Mouse (Mus musculus) c-Kit-positive CD71-negative TER-119-negative erythroid progenitor cells, embryonic 14.5 days (primary cell): ENCODE data around the gene Ercc8.

ENCODE experiments used
- DNase-seq: peaks from one replicate; pipeline ENCODE4 v3.0.0-alpha.2; 2013; ENCODE audit warnings: low read depth

The Ercc8 gene

DNA sequence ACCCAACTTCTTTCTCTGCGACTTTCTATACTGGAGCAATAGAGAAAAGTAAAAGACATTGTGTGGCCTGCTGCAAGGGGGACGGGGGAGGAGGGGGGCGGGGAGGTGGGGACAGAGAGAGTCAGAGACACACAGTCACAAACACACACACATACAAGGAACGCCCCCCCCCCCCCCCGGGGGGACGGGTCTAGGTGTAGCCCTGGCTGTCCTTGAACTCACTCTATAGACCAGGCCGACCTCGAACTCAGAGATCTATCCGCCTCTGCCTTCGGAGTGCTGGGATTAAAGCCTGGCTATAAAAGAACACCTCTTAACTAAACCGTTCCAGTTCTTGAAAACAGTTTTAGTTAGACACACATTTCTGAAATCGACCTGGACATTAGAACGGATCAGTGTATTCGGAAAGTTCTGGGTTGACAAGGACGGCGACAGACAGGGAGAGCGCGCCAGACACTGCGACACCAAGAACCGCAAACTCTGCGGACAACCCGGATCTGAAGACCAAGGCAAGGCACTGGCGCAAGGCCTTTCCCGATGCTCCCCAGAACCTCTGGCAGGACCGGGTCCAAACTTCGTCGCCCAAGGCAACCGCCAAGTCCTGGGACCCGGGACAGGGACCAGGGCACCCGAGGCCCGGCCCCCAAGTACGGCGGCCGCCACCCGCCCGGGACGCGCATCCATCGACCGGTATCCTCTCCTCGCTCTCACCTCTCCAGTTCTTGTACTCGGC, 633 bp upstream of the Ercc8 start:
- DNase-seq: no peak

DNA sequence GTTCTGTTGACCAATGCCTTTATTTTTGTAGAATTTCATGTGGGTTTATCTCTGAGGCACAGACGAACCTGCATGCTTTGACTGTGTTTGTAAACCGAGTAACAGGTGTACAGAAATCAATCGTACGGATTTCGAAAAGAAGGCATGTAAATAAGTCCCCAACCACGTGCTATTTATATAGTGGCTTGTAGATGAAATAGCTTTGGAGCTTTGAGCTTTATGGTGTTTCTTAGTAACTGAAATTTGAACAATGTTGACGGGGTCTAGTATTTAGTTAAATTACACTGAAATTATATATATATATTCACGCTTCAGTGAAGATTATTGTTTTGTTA, 677 bp downstream of the Ercc8 start:
- no peak for DNase-seq

DNA sequence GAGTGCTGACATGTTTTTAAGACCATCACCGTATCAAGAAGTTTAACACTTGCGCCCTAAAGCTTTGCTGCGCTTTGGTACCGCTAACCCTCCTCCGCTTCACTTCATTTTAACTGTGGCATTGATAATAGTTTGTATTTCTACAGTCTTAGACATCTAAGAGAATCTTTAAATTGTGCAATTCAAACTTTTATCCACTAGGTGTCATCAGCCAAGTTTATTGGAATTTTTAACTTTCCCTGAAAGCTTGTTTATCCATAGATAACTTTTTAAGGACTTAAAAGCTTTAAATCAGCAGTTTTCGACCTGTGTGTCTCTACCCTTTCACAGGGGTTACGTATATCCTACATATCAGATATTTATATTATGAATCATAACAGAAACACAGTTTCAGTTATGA, 1.4 kb downstream of the Ercc8 start:
- DNase-seq: no peak

DNA sequence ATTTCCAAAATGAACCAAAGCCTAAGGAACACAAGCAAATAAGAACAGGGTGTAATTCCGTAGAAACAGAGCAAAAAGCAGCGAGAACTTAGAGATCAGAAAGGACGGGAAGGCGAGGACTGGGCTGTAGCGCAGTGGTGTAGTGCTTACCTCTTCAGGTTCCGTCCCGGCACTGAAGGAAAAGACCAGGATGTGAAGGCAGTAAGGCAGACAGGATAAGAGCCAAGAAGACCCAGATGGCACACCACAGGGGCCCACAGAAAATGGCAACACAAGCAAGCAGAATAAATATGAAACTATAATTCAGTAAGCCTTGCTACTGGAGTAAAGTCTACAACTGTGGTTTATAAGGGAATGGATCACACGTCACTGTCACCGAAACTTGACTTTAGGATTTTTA, 5.4 kb downstream of the Ercc8 start:
- DNase-seq: no peak

DNA sequence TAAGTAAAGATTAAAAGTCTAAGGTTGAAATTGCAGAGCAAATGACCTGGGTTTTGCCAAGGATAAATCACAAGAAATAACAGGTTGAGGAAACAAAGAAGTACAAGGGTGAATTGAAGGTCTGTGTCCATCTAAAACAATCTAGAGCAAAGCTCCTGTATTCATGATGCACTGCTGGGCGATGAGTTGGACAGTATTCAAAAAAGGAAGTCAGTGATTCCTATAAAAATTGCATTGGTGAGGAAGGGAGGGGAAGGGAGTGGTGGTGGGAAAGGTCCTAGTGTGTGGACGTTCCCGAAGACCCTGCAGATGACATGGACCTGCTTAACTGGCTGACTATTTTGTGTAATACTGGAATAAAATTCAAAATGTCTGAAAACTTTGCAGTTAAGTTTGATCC, 6.1 kb downstream of the Ercc8 start:
- DNase-seq: no peak

DNA sequence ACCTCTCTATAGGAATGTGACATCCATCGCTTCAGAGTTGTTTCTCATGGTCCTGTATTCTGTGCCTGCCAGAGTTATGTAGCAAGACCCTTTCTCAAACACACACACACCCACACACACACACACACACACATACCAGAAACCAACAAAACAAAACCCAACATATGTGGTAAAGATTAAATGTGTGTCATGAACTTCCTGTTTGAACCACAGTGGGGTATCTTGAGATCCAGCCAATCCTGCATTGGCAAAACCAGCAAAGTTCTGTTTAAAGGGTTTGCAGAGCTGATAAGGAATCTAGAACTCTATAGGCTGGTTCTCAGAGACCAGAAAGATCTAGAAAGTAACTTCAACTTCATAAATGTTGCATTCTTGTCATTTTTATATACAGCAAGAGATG, 11.5 kb downstream of the Ercc8 start:
- no peak for DNase-seq

DNA sequence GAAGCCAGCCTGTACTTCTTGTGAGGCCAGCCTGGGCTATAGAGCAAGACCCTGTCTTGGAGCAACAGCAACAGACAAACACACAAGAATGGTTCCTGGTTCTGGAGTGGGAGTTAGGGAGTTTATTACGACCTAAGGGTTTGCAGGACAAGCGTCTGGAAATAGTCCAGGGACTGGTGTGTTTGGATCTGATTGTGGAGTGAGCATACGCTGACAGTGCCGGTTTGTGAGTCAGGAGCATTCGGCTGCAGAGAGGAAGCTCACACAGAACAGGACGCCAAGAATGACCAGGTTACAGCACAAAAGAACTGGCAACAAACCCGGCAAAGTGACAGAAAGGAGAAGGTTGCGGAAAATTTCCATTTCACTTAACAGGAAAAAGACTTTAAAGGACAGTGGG, 12.0 kb downstream of the Ercc8 start:
- no peak for DNase-seq

DNA sequence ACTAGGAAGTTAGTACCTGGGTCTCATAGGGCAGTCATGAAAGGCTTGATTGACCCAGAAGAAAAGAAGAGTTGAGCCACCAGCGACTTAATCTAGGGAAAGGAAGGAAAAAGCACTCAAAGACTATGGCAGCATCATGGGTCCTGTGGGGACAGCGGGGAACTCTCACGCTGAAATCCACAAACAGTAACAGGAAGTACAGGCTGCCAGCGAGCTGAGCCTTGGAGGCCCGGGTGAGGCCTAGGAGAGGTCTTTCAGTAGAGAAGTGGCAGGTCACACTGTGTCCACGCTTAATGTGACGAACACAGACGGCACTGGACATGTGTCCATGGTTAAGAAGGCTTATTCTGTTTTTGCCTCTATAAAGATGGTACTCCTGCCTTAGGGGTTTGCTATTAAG, 21.1 kb downstream of the Ercc8 start:
- no peak for DNase-seq

DNA sequence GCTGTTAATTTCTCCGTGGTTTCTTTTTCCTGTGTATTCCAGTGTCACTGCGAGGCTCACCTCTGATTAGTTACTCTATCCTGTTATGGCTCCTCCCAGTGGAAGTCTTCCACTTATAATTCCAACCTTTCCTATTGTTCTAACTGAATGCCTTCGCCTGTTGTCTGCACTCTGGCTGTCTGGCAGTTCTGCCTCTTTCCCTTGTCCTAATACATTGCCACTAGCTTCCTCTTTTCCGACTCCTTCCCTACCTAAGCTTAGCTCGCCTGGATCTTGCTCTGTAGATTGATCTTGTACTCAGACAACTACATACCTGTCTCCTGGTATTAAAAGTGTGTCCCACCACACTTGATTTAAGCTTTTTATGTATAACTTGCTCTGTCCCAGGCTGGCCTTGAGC, 22.3 kb downstream of the Ercc8 start:
- no peak for DNase-seq

DNA sequence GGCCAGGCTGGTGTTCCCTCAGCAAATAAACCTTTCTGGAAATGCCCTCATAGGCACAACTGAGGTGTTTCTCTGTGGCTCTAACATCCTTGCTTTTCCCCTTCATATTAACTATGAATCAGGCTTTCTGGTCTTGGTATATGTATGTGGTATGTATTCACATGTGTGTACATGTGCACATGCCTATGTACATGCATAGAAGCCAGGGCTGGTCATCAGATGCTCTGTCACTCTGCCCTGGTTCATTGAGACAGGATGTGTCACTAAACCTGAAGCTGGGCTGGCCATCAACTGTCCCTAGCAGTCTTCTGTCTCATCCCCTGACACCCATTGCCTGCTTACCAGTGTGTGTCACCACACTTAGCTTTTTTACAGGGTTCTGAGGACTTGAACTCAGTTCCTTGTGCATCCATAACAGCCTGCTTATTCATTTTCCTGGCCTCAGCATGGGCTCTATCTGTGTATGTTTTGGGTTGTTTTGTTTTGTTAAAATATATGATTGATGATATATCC, 26.3 kb downstream of the Ercc8 start:
- DNase-seq: no peak

DNA sequence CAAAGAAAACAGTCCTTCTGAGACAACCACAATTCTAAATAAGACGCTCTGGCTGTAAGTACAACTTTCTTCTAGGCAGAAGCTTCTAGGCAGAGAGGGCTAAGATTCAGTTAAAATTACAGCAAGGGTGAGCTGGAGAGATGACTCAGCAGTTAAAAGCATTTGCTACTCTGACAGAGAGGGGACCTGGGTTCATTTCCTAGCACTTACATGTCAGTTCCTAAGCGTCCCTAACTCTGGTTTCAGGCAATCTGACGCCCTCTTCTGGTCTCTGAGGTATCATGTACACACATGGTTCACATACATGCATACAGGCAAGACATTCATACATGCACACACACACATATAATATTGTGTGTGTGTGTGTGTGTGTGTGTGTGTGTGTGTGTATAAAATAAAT, 27.0 kb downstream of the Ercc8 start:
- DNase-seq: no peak

DNA sequence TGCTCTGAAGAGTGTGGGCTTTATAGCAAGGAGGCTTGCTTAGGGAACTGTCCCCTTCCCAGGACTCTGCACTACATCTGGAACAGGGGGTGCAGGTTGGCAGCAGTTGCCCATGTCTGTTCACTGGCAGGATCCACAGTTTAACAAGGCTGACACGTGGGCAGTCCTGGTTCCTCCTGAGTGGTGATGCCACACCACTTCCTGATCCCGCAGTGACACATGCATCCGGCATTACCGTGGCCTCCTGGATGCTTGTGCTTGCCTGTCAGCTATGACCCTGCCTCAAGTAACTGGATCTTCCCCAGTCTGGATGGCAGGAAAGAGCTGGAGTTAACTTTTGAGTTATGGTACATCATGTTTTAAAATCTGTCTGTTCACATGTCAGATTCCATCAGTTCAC, 29.5 kb downstream of the Ercc8 start:
- no peak for DNase-seq

DNA sequence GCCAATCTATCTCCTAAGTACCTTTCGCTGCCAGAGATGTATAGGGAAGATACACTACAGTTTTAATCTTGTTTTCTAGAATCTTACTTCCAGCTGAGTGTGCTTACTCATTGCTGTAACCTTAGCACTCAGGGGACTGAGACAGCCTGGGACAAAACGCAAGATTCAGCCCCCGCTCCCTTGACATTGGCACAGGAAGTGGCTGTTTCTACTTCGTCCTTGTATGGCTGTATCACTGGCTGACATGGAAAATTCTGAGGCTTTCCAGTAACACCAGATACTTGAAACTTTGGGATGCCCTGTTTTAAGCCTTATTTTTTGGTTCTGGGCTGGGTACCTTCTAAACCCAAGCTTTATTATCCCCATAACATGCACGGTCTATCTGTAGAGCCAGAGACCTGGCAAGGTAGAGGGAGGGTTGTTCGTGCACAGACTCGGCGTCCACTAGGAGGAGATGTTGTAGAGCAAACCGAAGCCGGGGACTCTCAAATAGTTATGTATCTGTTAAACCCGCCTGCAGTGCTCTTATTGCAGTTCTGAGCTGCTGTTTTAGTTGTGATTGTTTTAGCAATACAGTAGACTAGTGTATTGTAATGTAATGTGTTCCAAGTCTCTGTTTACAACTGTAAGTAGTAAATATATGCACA, 32.7 kb downstream of the Ercc8 start:
- DNase-seq: no peak

DNA sequence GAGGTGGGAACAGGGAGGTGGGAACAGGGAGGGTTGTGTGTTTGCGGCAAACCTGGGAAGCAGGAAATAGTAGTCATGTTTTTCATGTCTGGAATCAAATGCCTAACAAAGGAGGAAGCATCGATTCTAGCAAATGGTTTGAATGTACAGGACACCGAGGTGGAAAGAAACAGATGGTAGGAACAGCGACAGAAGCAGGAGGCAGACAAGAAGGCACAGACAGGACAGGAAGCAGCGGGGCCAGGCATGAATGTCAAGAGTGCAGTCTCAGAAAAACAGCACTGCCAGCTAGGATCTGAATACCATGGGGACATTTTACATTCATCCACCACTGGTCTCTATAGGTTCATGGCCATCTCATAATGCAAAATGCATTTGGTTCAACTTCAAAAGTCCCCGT, 36.9 kb downstream of the Ercc8 start:
- DNase-seq: no peak

DNA sequence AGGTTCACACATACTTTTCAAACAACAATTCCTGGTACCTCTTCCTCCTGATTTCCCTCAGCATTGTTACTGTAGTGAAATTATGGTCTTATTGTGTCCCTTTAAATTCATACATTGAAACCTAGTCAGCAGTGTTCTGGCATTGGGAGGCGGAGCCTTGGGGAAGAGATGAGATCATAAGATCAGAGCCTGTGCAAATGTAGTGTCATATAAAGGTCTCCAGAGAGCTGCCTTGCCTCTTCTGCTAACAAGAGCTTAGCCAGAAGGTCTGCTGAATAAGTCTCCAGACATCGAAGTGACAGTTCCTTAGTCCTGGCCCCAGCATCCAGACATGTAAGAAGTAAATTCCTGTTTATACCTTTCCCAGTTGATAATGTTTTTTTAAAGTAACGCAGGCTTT, 46.3 kb downstream of the Ercc8 start:
- DNase-seq: no peak

DNA sequence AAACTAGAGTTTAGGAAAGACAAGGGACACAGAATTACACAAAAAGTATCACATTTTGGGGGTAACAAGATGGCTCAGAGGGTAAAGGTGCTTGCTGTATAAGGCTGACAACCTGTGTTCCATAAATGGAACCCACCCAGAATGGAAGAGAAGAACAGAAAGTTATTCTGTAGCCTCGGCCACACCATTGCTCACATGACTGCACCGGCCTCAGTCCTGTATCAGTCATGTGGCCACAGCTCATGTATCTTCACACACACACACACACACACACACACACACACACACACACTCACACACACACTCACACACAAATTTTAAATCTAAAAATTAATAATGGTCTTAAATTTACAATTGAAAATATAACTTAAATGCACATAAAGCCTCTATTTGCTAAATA, 48.9 kb downstream of the Ercc8 start:
- no peak for DNase-seq

DNA sequence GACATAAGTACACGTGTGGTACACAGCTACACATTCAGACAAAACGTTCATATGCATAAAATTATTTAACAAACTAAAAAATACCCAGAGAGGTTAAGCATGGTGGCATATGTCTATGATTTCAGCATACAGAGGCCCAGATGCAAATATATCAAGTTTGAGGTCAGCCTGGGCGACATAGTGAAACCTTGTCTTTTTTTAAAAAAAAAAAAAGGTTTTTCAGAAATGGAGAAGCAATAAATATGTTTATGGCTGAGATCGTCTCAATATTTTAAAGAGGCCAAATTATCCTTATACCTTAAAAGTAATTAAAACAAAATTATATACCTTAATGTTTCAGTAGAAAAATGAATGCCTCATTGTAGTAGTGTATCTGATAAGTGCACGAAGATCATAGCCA, 49.6 kb downstream of the Ercc8 start:
- no peak for DNase-seq

DNA sequence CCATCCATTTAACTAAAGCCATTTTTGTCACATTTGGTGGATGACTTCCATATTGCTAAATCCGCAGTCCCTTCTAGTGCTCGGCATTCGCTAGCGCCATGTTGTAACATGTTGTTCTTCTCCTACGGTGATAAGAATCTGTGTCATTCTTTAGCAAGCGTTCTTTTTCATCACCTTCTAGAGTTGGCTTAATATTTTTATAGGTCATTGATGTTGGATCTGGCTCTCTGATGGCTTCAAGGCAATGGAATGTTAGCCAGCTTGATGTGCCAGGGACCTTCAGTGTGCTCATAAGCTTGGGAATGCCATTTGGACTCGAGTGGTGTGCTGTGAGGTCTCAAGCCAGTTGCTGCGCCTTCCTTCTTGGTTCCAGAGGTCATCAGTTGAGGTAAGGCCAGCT, 52.4 kb downstream of the Ercc8 start:
- no peak for DNase-seq

DNA sequence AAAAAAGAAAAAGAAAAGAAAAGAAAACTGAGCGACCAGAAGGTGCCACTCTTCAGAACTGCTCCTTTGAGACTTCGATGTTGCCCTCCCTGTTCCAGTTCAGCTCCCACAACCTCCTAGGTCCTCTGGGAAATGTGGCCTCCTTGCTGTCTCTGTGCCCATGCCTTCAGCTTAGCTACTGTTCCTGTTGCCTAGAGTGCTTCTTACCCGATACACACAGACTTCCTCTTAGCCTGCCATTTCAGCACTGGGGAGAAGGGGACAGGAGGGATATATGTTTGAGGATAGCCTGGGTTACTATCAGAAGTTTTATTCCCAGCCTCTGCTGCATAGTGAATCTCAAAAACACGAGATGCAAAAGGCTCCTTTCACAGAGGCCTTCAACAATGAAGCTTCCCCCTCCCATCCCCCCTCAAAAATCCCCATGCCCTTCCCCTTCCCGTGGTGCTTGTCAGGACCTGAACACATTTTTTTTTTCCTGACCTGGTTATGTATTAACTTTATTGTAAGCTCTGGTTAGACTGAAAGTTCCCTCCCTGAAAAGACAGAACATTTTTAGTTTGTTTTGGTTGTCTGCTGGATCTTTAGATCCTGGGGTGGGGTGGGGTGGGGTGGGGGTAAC, 54.0 kb downstream of the Ercc8 start:
- DNase-seq: no peak

DNA sequence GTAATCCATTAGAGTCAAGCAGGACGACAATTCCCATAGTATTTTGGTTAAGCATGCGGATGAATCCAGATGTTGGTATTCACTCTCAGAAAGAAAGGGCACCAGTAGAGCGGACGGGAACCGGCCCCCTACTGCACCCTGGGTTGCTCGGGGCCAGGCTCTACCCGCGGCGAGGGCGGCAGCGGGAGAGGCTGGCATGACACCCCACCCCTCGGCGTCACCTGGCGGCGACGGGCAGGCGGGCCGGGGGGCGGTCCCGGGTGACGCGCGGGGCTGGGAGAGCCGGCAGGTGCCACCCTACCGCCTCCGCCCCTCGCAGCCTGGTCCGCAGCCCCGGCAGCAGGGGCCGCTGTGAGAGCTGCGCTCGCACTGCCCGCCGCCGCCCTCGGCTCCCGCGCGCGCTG, 55.6 kb downstream of the Ercc8 start, which contains the start of gene Elovl7:
Gene Elovl7, plus strand, starts transcription at position 324 of the 404 bp plus-strand sequence.
- peak; percentile 43 for DNase-seq

DNA sequence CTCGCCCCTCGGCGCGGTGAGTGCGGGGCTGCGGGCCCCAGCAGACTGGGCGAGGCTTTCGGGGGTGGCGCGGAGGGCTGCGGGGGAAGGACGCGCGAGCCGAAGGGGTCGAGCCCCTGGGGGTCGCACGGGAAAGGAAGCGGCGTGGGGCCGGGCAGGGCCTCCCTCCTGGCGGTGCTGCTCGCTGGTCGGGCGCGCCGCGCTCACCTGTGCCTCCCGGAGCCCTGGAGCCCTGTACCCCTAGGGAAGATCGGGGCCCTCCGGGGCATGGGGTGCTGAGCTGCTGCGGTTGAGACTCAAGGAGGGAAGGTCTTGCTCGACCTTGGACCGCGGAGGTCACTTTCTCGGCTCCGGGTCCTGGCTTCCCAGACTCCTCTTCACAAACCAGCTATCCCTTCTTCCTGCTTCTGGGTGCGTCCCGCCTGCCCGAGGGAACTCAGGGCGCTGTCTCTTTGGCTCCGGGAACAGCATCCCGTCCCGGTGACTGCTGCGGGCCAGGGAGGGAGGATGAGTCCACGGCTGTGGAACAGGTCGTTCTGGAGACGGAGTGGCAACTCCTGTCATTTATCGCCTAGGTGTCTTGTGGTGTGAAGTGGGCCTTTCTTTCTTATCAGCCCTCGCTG, 56.1 kb downstream of the Ercc8 start:
- DNase-seq: no peak

DNA sequence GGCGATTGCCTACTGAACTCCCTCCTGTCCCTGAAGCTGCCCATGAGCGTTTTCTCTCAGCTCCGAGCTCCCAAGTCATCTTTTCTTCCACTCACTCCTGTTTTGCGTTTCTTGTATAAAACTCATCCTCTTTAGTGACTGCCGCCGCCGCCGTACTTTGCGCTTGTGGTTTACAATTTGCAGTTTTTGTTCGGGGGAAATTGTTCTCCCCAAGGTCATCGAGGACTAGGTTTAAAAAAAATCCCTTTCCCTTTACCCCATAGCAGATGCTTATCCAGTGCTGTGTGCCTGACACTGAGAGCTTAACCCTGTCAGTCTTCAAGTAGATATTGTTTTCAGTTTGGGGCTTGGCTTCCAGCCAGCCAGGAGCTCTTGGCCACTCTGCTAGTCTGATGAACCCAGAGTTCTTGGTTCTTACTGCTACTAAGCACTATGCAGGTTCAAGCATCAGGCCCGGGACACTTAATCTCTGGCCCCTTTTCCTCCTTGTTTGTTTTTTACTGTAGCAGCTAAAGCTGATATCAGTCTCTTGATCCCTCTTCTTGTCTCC, 56.8 kb downstream of the Ercc8 start:
- no peak for DNase-seq

DNA sequence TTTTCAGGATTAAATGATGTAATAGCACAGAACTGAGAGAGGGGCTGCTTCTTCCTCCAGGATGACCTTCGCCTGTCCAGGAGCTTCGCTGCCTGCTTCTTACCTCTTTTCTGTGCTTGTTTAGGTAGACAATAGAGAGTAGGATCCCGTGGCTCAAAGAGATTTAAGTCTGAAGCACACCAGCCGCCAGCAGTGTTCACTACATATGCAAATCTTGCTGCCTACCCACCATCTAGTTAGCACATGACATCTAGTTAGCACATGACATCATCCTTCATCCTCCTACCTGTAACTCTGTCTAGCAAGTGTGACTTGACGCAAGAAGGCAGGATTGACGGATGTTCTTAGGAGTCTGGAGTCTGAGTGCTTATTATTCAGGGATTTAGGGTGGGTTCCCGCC, 61.2 kb downstream of the Ercc8 start:
- DNase-seq: no peak
